Mouse (Mus musculus): Measurements from ENCODE around the gene Dglucy.

Dglucy gene

DNA sequence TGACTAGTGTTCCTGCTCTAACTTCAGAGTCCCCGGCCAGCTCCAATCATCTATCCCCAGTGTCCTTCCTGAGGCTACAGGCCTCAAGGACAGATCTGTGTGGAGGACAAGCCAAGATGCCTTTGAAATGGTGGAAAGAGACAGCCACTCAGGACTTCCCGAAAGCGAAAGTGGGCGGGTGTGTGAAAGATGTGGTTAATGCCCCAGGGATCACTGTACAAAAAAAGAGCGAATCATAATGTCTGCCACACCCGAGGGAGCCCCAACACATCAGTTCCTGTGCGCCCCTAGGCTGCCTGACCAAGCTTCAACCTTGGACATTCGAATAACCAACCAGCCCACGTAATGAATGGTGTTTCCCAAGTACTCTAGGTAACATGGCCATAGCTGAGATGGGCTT is 149.4 kb downstream of the Dglucy start:
- DNase-seq (ENCODE audit: low read depth), result no peak

DNA sequence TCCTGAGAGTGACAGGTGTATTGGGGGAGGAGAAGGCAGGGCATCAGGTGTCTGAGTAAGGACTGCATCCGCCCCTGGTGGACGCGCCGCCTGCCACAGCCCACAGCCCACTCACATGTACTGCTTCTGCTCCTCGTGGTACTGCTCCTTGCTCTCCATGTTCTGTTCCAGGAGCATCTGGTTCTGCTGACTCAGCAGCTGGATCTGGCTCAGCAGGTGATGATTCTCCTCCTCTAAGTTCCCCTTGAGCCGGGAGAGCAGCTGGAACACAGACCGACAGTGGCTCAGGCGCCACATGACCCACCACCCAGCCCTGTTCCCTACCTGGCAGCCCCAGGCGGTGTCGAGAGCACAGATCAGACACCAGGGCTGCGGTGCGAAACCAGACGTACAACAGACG is 152.8 kb downstream of the Dglucy start:
- DNase-seq (ENCODE audit: low read depth), result no peak

DNA sequence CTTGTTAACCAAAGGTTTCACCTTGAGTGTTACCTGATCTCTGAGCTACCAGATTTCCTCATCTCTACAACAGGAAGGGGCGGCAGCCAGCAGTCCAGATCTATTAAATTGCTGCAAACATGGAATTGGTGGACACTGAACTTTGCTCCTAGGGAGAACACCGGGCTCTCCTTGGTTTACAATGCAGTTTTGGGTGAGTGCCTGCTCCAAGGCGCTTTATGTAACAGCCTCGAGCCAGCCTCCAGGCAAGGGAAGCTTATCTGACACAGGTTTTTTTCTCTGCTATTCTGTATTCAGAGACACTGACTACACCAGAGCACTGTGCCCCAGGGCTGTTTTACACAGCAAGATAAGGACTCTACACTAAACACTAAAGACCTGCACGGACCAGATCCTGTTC is 155.9 kb downstream of the Dglucy start:
- DNase-seq (ENCODE audit: low read depth), result no peak

DNA sequence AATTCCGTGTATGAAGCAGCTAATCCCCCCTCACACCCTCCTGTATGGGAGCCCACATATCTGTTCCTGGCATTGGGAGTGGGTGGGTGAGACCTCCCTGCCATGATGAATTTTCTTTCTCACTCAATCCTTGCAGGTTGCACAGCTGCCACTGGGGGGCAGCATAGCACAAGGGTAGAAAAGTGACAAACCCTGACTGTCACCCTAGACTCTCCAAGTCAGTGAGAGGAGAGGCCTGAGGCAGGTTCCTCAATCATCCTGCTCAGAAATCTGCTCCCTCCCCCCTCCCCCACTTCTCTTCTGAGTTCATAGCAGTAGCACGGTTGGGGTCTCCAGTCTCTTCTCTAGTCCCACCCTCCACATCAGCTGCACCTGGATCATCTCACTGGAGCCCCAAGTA is 157.3 kb downstream of the Dglucy start:
- DNase-seq (ENCODE audit: low read depth), result no peak

DNA sequence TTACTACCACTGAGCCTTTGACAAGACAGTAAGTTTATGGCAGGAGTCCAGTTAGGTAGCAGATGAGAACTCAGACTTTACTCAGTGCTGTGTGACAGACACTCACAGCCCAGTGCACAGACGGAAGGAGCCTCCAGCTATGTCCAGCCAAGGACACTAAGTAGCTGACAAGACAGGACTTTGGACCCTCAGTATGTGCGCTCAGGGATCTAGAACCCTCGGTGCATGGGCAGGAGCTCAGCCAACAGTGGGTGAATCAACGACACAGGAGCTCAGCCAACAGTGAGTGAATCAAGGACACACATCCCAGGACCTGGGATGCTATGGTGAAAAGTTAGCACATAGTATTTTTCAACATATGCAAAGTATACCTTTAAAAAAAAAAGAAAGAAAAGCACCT is 157.9 kb downstream of the Dglucy start:
- no peak for DNase-seq (ENCODE audit: low read depth)

DNA sequence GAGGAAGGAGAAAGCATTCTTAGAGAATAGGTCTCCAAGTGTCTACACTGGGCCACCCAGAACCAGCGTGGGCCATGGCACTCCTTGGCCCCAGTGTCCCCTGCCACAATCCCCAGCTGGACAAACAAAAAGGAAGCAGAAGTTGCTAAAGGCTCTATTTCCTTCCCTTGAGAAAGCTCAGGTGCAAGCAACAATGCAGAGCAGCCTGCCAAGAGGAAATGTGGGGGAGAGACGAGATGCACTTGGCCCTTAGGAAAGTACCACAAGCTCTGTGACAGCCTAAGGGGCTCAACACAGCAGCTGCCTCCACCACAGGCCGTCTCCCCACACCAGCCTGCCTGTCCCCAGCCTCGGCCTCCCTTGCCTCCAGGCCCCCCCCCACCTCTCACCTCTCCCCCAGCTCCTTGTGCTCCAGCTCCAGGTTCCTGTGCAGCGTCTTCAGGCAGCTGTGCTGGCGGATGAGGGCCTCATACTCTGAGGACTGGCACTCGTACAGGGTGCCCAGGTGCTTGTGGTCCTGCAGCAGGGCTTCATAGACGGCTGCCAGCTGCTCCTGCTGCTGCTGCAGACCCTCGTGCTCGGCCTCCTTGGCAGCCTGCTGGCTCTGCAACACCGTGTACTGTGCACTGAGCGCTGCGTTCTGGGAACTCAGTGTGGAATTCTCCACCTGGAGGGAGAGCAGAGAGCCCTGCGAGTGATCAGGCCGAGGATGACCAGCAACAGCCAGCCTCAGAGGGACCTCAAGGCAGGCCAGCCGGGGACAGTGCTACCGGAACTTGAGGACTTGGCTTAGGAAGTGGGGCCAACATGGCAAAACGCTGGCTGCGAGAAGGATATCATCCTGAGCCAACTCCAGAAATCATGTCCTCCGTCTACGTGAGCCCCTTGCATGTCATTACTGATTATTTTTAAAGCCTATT is 158.8 kb downstream of the Dglucy start:
- no peak for DNase-seq (ENCODE audit: low read depth)

DNA sequence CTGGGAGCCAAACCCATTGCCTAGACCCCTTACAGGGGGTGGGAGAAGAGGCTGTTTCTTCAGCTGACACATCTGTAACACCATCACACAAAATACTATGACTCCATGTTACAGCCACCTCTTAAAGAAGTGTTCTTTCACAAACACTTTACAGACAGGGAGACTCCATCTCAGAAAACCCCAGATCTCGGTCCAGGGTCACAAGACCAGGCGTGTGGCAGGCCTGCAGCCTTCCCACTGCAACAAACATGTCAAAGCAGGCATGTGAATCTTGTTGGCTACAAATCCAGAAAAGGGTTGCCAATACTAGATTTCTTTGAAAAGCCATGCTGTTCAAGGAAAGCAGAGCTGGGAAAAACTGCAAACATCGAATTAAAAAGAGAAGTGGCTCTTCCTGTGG is 162.5 kb downstream of the Dglucy start:
- no peak for DNase-seq (ENCODE audit: low read depth)

DNA sequence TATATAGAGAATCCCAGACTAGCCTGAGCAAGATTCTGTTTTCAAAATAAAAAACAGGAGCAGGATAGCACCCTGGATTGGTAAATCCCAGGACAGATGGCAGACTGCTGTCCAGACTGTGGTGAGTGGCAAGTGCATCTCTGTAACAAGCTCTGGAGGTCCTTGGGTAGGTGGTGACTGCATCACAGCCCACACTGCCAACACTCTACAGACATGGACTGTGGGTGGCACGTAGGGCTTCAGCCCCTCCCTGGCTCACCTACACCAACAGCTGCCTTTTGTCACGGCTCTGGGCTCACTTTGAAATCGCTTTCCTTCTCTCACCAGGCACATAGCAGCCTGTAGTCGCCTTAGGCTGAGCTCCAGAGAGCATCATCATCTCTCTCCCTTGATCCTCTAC is 164.3 kb downstream of the Dglucy start:
- DNase-seq (ENCODE audit: low read depth), result no peak

DNA sequence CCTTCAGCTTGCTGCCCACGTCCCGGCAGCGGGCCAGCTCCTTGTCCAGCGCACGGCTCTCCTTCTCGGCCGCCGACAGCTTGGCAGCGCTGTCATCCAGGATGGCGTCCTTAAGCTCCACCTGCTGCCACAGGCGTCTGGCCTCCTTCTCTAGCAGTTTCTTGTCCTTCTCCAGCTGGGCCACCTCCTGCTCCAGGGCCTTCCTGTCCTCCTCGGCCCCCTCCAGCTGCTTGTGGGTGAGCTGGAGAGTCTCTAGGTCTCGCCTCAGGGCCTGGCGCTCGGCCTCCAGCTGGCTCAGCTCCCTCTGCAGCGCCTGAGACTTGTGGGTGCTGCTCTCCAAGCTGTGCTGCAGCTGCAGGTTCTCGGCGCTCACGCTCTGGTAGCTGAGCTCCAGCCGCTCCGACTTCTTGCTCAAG is 166.1 kb downstream of the Dglucy start:
- no peak for DNase-seq (ENCODE audit: low read depth)

DNA sequence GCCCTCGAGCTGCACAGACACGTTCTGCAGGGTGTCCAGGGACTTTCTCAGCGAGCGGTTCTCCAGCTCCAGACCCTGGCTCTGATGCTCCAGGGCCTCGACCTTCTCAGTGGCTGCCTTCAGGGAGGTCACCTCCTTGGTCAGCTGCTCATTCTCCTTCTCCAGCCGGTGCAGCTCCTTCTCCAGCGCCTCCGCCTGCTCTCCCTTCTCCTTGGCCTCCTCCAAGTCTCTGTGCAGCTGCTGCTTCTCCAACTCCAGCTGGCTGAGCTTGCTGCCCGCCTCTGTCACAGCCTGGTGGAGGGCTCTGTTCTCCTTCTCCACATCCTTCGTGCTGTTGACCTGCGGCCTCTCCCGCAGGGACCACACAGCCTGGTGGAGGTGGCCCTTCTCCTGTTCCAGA is 166.6 kb downstream of the Dglucy start:
- DNase-seq (ENCODE audit: low read depth), result no peak

DNA sequence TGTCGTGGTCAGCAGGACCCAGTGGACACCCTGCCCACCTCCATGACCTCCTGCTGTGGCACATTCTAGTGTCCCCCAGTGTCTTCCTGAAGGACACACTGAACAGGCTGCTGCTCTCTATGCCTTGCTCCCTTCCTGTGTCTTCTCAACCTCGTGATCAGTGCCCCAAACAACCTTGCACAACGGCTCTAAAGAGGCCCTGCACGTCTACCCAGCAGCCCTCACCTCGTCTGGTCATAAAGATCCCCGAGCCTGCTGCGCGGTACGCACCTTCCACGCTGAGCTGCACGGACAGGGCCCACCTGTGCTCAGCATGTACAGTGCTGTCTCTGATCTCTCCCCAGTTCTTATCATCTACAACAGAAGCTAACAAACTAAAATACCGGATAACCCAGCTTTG is 167.1 kb downstream of the Dglucy start:
- no peak for DNase-seq (ENCODE audit: low read depth)
